Mouse (Mus musculus) thymus, adult 2 months (tissue): ENCODE data around the gene Gm960. TPM values are rescaled to one million over a fixed set of nuclear protein-coding genes. Genes with fewer than 3 reads are reported as not detected.
"Not testable (repeated sequence)": the region's sequence is repeated elsewhere in the genome, so short reads cannot be mapped to it uniquely, and the experiment has no call there.

Source experiments
- DNase-seq: peaks from one replicate; pipeline ENCODE4 v3.0.0; 2021
- H3K27ac ChIP-seq: fragments of 200-500 bp; 2 replicates; pipeline ENCODE4 v1.5.1; 2012; ENCODE audit warnings: low read length, control low read depth; ENCODE audit not compliant: control insufficient read depth, insufficient read depth
- H3K27me3 ChIP-seq: fragments of 200-500 bp; 2 replicates; pipeline ENCODE4 v1.6.1; 2012; ENCODE audit warnings: mild to moderate bottlenecking, low read length, moderate library complexity, mixed read lengths; ENCODE audit not compliant: control insufficient read depth, insufficient read depth
- H3K36me3 ChIP-seq: fragments of 200-500 bp; 2 replicates; pipeline ENCODE4 v1.6.1; 2012; ENCODE audit warnings: mild to moderate bottlenecking, low read length, moderate library complexity; ENCODE audit not compliant: control insufficient read depth, insufficient read depth
- H3K4me1 ChIP-seq: fragments of 200-500 bp; replicated peaks from 2 replicates; pipeline ENCODE4 v1.6.1; 2012; ENCODE audit warnings: low read length; ENCODE audit not compliant: control insufficient read depth, insufficient read depth
- H3K4me3 ChIP-seq: fragments of 200-500 bp; 2 replicates; pipeline ENCODE4 v1.5.1; 2012; ENCODE audit warnings: mild to moderate bottlenecking, low read length, control low read depth, moderate library complexity; ENCODE audit not compliant: control insufficient read depth, insufficient read depth
- CTCF ChIP-seq: fragments of 200-500 bp; IDR thresholded peaks from 2 replicates; pipeline ENCODE4 v1.5.1; 2012; ENCODE audit warnings: mild to moderate bottlenecking, control low read depth, low read length, moderate library complexity, borderline replicate concordance; ENCODE audit not compliant: control insufficient read depth, poor library complexity, insufficient read depth; ENCODE audit errors: extremely low read depth
- POLR2A ChIP-seq: fragments of 200-500 bp; IDR thresholded peaks from 2 replicates; pipeline ENCODE4 v1.6.1; 2012; ENCODE audit warnings: mild to moderate bottlenecking, low read length, control low read depth, moderate library complexity; ENCODE audit not compliant: control insufficient read depth, poor library complexity, insufficient read depth; ENCODE audit errors: extremely low read depth
- WGBS: fragments of 180-500 bp; shearing (Covaris S2); methylation state at CpG from one replicate; pipeline ENCODE4 v1.1.7; 2018; 5-methylcytosine and 5-hydroxymethylcytosine counted together
- polyA plus RNA-seq: library from polyadenylated mRNA; depleted of rRNA; stranded (reverse); fragments of >200 nt; gene quantifications from 2 replicates; pipeline ENCODE4 v1.2.3, GENCODE M21; 2012; rRNA removed

Gm960 gene
- polyA plus RNA-seq, 1 experiment = 0.04 TPM

DNA sequence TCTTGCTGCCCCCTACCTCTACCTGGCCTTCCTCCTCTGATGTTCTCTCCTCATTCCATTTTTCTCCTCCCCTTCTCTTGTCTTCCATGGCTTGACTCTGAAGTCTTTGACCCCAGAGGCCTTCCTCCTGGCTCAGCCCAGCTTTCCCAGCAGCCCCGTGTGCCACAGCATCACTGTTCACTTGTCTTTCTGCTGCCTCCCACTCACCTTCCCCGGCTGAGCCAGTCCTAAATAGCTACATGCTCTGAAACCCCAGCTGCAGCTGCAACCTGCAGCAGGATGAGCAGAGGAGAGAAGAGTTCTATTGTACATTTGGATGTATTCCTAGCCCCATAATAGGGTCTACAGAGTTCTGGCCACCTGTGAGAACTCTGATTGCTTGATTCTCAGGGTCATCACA, 111.0 kb downstream of the Gm960 start:
- no peak overlapping the region for H3K4me3 ChIP-seq
- H3K27me3 ChIP-seq = no peaks in the 10 kb centered on the region
- TF ChIP-seq CTCF (no peak), POLR2A (no peak)
- no peak for DNase-seq
- H3K4me1 ChIP-seq = peaks cover 4% of the 10 kb centered on the region
- H3K36me3 ChIP-seq = no peaks in the 10 kb centered on the region
- 74% methylated on average over 2 of the region's 2 CpGs for WGBS
- H3K27ac ChIP-seq = no peak overlapping the region

- not testable (repeated sequence) for H3K36me3 ChIP-seq, H3K27ac ChIP-seq, H3K4me1 ChIP-seq, H3K27me3 ChIP-seq, H3K4me3 ChIP-seq, DNase-seq
Observed at GRCm38 (mm10) chr19:4586783-4587182, 111.7 kb downstream of the Gm960 start.

DNA sequence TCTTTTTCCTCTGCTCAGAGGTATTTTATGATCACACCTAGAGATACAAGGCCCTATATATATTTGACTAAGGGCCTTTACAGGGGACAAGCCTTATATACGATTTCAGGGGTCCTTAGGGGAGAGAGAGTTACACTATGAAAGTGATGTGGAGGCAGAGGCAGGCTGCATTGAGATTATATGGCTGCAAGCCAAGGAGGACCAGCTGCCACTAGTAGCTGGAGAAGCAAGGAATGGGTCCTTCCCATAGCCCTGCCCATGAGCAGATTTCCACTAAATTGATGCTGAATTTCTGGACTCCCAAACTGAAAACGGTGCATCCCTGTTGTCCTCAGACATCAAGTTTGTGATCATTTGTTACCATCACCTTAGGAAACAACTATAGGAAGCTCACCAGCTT, 114.6 kb downstream of the Gm960 start:
- no peak for DNase-seq
- Histone ChIP-seq H3K4me3 (no peak overlapping the region), H3K4me1 (no peaks in the 10 kb centered on the region), H3K36me3 (no peaks in the 10 kb centered on the region), H3K27ac (no peak overlapping the region), H3K27me3 (no peaks in the 10 kb centered on the region)
- TF ChIP-seq POLR2A (no peak), CTCF (no peak)
- 77% methylated on average over 2 of the region's 2 CpGs for WGBS

GRCm38 (mm10) chr19:4579296-4579695, 119.2 kb downstream of the Gm960 start:
- H3K27me3 ChIP-seq = no peaks in the 10 kb centered on the region
- H3K27ac ChIP-seq = no peak overlapping the region
- H3K4me1 ChIP-seq = no peaks in the 10 kb centered on the region
- no peaks in the 10 kb centered on the region for H3K36me3 ChIP-seq
- no peak overlapping the region for H3K4me3 ChIP-seq
- 96% methylated on average over 5 of the region's 5 CpGs for WGBS
- no peak for DNase-seq
- TF ChIP-seq POLR2A (no peak), CTCF (no peak)

GRCm38 (mm10) chr19:4578799-4579198, 119.7 kb downstream of the Gm960 start:
- DNase-seq = no peak
- Histone ChIP-seq H3K27ac (no peak overlapping the region), H3K27me3 (no peaks in the 10 kb centered on the region), H3K36me3 (no peaks in the 10 kb centered on the region), H3K4me3 (no peak overlapping the region), H3K4me1 (no peaks in the 10 kb centered on the region)
- WGBS = 92% methylated on average over 2 of the region's 2 CpGs
- no peak for TF ChIP-seq POLR2A
- no peak for TF ChIP-seq CTCF

Other genes starting within 250 kb of the Gm960 start
- gene Syt12, start 221.2 kb downstream of the Gm960 start, polyA plus RNA-seq = 1.6 and 2.0 TPM in 2 replicates
- 0.90 and 1.2 TPM in 2 replicates for gene 2010003K11Rik, start 200.1 kb downstream of the Gm960 start, polyA plus RNA-seq
- 41.9 and 52.9 TPM in 2 replicates for gene Pcx, start 188.2 kb downstream of the Gm960 start, polyA plus RNA-seq
- 17.3 and 18.1 TPM in 2 replicates for gene Lrfn4, start 83.0 kb downstream of the Gm960 start, polyA plus RNA-seq
- gene Rce1, start 73.0 kb downstream of the Gm960 start, polyA plus RNA-seq = 151 and 163 TPM in 2 replicates
- gene Sptbn2, start 12.5 kb upstream of the Gm960 start, polyA plus RNA-seq = 0.23 and 0.26 TPM in 2 replicates
- 20.0 and 20.2 TPM in 2 replicates for gene Rbm4b, start 57.8 kb upstream of the Gm960 start, polyA plus RNA-seq
- 113 and 130 TPM in 2 replicates for gene Rbm4, start 95.2 kb upstream of the Gm960 start, polyA plus RNA-seq
- gene Gm21992, start 112.9 kb upstream of the Gm960 start, polyA plus RNA-seq = 30.1 and 56.3 TPM in 2 replicates
- 158 and 205 TPM in 2 replicates for gene Rbm14, start 113.0 kb upstream of the Gm960 start, polyA plus RNA-seq
- gene Ccs, start 140.7 kb upstream of the Gm960 start, polyA plus RNA-seq = 35.8 and 45.8 TPM in 2 replicates
- 0.19 and 0.24 TPM in 2 replicates for gene Ccdc87, start 140.7 kb upstream of the Gm960 start, polyA plus RNA-seq
- gene Ctsf, start 156.5 kb upstream of the Gm960 start, polyA plus RNA-seq = 27.0 and 31.9 TPM in 2 replicates
- 8.4 and 11.8 TPM in 2 replicates for gene Actn3, start 179.2 kb upstream of the Gm960 start, polyA plus RNA-seq
- 53.0 and 53.5 TPM in 2 replicates for gene Zdhhc24, start 180.0 kb upstream of the Gm960 start, polyA plus RNA-seq
- 2.8 and 4.7 TPM in 2 replicates for gene Bbs1, start 208.0 kb upstream of the Gm960 start, polyA plus RNA-seq
- gene Dpp3, start 229.6 kb upstream of the Gm960 start, polyA plus RNA-seq = 153 and 175 TPM in 2 replicates
- 2.1 and 2.3 TPM in 2 replicates for gene Peli3, start 244.5 kb upstream of the Gm960 start, polyA plus RNA-seq